Mouse (Mus musculus): ENCODE measurements at regions not wholly inside any gene's neighbourhood (a gene's known extent, or its start where the extent isn't known, plus 50 kb on each side); places are given as distances from the start of the nearest gene placed in this dataset.

GRCm38 (mm10) chr2:34042336-34042735 is 154.6 kb upstream of the Mvb12b start:
- DNase-seq = no peak

DNA sequence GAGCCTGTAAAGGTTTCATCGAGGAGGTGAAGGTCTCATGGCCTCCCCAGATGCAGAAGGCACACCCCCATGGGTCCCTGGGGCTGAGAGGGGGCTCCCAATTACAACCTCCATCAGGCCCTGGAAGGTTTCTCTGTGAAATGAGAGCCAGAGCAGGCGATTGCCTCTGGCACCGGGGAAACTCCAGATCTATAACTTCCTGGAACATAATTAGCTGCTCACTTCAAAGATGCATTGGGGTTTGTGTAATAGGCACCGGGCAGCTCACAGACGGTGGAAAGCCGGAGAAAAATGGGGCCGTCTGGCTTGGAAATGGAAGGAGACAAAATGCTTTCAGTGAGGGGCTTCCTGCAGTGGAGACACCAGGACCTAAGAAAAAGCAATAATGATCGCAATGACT is 151.2 kb upstream of the Mvb12b start:
- DNase-seq = no peak

DNA sequence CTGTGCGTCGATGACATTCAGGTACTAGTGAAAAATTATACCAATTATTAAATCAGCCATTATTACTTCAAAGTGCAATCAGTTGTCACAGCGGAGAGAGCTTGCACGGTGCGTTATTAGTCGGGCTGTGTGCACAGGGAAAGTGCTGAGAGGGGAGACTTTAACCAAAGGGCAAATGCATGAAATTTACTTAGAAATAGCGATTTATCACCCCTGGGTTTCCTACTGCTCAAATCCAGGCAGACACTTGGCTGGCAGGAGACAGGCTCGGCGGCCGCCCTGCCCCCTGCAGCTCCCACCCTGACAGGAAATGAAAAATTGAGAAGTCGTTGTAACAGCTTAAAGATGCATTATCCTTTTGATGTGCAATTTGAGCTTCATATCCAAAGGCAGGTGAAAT is 145.5 kb upstream of the Mvb12b start:
- DNase-seq = no peak

GRCm38 (mm10) chr2:34031421-34031820 is 143.7 kb upstream of the Mvb12b start:
- DNase-seq = no peak

DNA sequence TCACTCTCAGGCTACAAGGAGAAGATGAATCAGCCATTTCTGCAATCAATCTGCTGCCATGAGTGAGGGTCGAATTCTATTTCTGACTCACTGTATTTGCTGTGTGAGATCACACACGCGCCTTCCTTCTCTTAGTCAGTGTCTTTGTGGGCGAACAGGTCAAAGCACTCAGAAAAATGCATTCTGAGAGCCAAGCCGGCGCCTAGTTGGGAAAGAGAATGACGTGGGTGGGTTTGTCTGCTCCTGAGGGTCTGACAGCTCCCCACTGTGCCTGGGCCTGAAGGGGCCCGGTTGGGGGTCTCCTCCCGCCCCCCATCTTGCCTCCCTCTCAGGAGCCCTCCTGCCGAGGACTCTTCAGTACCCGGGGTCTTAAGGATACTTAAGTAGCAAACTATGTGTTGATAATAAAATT is 143.3 kb upstream of the Mvb12b start:
- no peak for DNase-seq

- DNase-seq = no peak
These were observed 139.7 kb upstream of the Mvb12b start for GRCm38 (mm10) chr2:34027445-34027844.

DNA sequence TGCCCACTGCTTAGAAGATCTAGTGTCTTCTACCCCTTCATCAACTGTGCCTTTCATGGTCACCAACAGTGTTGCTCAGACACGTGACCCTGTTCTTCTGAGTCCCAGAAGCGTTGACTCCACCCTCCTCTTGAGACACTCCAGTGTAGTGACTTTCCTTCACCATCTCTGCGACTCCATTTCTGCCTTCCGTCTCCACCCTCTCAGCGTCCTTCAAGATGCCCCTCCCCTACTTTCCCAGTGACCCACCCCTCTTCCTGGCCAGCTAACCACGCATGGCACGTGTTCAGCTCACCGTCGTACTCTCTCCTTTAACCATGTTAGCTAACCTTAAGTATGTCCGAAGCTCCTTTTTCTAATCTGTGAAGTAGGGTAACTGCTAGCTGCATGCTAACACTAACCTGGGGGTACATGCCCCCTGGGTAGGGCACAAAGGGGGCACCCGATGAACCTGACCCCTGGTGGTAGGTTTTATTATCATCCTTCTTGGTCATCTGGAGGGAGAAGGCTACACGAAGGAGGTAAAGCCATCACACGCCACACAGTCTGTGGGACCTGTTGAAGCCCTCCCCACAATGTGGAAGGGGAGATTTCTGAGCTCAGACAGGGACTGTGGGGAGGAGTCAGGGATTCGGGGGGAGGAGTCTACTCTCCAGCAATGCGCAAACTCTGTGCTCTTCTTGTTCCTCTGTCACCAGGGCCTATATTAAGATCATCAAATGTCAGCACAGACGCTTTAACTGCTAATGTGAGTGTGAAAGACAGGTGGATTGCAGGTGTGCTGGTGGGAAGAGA is 139.0 kb upstream of the Mvb12b start:
- no peak for DNase-seq

DNA sequence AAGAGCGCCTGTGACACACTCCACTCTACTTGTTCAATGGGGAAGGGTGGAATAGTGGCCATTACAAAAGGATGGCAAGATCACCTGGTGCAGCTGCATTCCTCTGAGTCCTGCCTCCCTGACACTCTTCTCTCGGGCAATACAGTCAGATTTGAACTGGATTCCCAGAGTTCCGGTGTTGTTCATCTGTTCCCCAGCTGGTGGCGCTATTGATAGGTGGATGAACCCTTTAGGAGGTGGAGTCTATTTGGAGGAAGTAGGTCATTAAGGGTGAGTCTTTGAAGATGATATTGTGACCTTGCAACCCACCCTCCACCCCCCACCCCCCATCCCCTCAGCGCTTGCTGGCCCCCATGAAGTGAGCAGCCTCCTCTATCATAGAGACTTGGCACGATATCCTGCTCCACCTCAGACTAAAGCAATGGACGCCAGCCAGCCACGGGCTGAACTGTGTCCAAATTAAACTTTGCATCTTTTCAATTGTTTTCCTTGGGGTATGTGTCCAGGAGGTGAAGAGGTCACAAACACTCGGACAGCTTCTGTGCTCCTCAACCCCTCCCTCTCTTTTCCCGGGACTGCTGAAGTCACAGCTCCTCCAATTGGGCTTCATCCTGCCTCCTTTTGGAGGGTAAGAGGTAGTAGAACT is 138.1 kb upstream of the Mvb12b start:
- DNase-seq = peak; percentile 30

DNA sequence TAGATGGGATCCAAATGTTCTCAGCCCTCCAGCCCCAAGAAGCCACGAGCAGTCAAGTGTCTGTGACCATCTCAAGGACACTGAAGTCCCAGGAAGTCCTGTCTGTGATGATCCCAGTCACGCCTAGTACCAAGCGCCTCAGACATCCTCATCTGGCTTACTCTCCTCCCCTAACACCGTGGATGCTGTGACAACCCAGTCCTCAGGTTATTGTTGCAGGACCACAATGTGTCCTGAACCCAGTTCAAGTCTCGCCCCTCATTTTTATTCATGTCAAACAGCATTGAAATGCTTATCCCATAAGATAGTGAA is 129.4 kb upstream of the Mvb12b start:
- no peak for DNase-seq

DNA sequence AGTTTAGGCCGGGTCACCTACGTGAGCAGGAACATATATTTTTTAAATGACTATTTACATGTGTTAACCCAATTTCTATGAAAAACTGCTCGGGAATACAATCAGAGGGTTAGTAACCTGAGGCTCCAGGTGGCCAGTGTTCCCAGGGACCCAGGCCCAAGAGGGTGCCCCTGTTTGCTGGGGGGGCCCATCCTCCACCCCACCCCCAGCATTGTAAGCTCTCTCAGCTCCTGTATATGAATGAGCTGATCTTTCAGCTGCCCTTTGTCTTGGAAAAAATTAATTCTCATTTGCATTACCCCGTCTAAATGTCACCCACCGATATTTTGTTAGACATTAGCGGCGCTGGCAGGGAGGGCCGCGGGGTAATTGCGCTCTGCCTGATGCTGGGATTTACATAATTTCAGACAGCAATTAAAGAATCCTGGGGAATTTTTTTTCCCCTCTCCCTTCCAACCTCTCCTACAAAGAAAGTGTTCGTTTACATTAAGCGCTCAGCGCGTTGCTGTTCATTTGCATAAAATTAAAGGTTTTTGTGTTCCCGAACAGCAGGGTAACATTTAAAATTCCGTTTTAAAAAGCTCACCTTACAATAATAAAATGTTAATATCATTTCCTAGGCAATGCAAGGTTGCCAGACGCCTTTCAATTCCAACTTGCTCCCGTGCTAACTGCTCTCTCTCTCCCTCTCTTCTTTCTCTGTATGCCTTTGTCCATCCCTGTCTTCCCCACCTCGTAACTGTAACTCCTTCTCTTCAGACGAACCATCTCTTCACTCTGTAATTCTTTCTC is 128.8 kb upstream of the Mvb12b start:
- no peak for DNase-seq

- DNase-seq = no peak
These were observed 127.9 kb upstream of the Mvb12b start for GRCm38 (mm10) chr2:34015640-34015995.

DNA sequence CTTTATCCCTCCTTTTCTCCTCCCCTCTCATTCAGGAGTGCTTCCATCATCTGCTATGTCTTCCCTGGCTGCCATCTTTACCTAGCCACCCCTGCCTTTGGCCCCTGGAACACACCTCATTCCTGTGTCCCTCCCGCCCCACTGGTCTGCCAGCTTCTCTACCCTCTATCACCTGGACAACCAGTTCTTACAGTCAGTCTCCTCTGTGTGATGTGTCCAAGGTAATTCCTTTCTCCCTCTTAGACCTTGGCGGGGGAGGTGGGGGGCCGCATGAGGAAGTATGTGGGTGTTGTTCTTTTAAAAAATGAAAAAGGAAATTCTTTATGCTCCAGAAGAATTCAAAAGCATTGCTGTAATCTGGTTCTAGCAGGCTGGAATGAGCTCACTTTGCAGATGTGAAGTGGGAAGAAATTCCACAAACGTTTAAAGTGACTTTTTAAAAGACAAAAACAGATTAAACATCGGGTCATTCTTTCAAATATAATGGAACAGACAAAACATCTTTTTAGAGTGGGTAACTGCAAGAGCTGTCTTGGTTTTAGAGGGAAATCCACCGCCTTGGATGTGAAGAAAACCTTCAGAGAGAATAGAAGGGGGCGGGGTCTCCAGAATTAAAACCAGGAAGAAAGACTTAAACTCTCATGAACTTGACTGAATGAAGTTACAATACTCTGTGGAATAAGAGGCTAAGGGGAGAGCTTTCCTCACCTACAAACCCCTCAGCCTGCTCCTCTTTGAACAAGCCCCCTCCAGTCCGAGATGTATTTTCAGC is 127.3 kb upstream of the Mvb12b start:
- DNase-seq = no peak

- no peak for DNase-seq
These were observed 122.4 kb upstream of the Mvb12b start for GRCm38 (mm10) chr2:34010166-34010565.

DNA sequence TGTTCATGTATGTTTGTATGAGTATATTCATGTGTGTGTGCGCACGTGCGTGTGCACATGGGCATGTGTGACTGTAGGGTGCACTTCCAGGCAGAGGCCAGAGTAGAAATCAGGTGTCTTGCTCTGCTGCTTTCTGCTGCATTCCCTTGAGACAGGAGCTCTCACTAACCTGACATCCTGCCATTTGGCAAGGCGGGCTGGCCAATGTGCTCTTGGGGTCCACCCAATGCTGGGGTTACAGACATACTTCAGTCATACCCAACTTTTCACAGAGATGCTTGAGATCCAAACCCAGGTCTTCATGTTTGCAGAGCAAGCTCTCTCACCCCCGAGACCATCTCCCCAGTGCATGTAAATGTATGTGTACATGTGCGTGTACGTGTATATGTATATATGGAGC is 120.2 kb upstream of the Mvb12b start:
- DNase-seq = no peak

DNA sequence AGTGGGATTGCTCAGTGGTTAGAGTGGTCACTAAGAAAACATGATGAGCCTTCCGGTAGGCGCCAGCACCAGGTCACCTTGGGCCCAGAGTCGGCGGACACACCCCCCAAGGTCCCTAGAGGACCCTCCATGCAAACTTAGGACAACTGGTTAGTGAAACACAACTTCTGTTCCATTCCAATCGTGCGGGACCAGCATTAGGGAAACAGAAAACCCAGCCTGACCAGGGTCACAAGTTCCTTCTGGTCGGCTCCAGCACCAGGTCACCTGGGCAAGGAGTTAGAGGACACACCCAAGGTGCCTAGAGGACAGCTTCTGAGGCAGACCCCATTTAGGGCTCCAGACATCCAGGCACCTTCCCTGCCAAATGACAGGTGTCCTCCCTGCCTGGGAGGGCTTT is 109.4 kb upstream of the Mvb12b start:
- DNase-seq = no peak

- no peak for DNase-seq
These were observed 108.6 kb upstream of the Mvb12b start for GRCm38 (mm10) chr2:33996331-33996730.

- DNase-seq = no peak
These were observed 103.6 kb upstream of the Mvb12b start for GRCm38 (mm10) chr2:33991299-33991698.

DNA sequence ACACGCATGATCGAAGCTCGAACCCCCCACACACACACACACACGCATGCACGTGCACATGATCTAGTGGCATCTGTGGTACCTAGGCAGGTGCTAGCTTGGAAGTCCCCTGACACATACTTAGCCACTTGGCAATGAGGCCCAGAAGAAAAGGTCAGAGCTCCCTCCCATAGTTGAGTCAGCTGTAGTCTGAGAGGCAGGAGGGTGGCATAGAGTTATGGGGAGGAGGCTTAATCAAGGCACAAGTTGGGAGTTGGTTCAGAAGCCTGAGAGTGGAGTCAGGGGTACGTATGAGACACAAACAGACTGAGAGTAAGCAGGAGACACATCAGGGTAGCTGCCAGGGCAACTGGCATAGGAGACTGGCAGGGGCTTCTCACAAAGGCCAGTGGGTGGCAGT is 103.0 kb upstream of the Mvb12b start:
- no peak for DNase-seq

DNA sequence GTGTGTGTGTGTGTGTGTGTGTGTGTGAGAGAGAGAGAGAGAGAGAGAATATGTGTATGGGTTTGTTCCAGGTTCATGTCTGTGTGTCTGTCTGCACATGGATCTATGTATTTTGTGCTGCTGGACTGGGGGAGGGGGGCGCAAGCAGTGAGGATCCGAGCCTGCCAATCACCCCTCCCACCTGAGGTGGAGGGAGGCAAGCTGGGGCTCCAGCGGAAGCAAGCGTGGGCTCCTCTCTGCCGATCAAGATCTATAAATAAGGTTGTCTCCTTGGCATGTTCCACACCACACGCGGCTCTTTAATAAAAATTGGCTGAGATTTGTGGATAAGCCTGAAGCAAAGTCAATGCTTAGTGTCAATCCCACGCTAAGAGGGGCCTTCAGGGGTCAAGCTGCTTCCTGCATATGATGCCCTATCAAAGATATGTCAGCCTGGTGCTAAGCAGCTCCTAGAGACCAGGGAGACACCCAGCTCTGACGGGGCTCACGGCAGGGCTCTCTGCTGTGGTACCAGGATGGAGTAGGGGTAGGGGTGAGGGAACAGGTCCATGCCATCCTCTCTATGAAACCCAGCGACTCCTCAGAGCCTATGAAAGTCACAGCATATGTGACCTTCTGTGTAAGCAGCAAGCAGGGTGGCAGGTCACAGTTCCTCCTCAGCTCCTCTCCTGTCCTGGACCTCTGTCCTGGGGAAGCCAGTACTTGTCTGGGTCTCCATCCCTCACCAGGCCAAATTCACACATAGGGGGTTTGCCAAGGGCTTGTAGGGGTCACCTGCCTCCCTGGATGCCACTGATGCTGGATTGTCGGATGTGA is 102.0 kb upstream of the Mvb12b start:
- DNase-seq = no peak

- no peak for DNase-seq
These were observed 98.7 kb upstream of the Mvb12b start for GRCm38 (mm10) chr2:33986420-33986819.

- no peak for DNase-seq
These were observed 97.6 kb upstream of the Mvb12b start for GRCm38 (mm10) chr2:33985316-33985715.

Data from gastrocnemius, postnatal 10 days (tissue).